Mouse (Mus musculus) brain, embryonic 18.5 days (tissue): ENCODE data around the gene Tcf7l2.

Source experiments
- DNase-seq: peaks from one replicate; pipeline ENCODE4 v3.0.0-alpha.2; 2012; ENCODE audit warnings: low read depth, low spot score

The Tcf7l2 gene

DNA sequence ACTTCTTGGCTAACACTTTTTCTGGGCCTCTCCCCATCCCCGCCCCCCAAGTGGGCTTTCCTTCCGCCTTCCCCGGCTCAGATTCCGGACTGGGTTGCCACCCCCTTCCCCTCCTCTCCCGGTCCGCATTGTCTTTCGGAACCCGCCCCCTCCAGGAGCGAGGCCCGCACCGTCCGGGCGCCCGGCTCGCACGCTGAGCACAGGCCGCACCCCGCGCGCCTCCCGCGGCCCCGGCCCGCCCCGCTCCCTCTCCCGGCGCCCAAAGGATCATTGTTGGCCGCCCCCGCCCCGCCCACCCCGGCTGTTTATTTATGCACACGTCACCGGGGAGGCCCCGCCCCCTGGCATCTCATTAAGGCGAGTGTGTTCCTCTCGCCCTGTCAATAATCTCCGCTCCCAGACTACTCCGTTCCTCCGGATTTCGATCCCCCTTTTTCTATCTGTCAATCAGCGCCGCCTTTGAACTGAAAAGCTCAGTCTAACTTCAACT is at the start of gene Tcf7l2:
Gene Tcf7l2, plus strand, starts transcription at position 382 of the 490 bp plus-strand sequence.
- DNase-seq: peak; percentile 73

DNA sequence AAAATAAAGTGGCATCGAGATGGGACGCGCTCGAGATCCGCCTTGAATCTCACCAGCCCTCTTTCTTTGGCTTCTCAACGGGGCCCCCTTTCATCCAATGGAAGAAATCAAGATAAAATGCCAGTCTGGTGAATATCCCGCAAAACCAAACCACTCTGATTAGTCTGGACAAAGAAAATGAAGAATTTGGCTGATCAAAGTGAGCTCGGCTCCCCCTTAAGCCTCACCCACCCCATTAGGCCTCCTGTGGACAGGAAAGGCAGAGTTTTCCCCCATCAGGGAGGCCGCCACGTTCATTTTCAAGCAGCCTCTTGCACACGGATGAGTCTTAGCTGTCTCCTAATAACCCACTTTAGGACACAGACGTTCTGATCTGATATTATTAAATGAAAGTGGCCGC is 47.0 kb upstream of the Tcf7l2 start:
- no peak for DNase-seq

GRCm38 (mm10) chr19:55695418-55695817 is 46.2 kb upstream of the Tcf7l2 start:
- DNase-seq: no peak

- no peak for DNase-seq
Measured at GRCm38 (mm10) chr19:55698892-55699291, 42.7 kb upstream of the Tcf7l2 start.

GRCm38 (mm10) chr19:55700214-55700568 is 41.4 kb upstream of the Tcf7l2 start:
- no peak for DNase-seq

DNA sequence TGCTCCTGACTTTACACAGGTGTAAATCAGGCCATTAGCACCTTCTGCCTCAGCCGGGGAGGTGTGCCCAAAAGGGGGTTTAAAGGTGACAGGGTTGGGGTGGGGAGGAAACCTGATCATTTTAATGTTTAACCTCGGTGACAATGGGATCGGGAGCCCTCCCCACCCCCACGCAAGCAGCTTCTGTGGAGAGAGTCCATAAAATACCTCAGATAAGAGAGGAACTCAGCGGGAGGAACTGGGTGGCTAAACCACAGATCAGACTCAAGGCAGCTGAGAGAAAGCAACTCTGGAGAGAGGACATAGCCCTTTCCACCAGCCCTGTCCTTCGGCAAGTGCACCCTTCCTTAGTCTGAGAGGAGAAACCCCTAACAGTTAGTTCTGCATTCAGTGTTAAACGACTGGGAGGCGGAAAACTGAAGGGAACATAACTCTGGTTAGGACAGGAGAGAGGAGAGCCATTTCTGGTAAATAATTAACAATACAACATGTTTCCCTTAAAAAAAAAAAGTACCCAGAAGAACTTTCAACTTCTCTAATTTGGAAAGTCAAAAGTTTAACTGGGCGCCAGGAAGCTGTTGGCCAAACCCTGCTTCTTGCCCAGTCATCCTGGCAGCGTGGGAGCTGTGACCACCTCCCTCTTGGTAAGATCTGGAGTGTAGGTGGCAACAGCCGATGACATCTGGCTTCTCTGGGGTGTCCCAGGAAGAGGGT is 40.9 kb upstream of the Tcf7l2 start:
- DNase-seq: no peak

GRCm38 (mm10) chr19:55701283-55701633 is 40.4 kb upstream of the Tcf7l2 start:
- DNase-seq: no peak

GRCm38 (mm10) chr19:55702081-55702480 is 39.5 kb upstream of the Tcf7l2 start:
- DNase-seq: no peak

GRCm38 (mm10) chr19:55702716-55703115 is 38.9 kb upstream of the Tcf7l2 start:
- DNase-seq: no peak

- no peak for DNase-seq
Measured at GRCm38 (mm10) chr19:55704071-55704470, 37.5 kb upstream of the Tcf7l2 start.

GRCm38 (mm10) chr19:55706300-55706699 is 35.3 kb upstream of the Tcf7l2 start:
- no peak for DNase-seq

DNA sequence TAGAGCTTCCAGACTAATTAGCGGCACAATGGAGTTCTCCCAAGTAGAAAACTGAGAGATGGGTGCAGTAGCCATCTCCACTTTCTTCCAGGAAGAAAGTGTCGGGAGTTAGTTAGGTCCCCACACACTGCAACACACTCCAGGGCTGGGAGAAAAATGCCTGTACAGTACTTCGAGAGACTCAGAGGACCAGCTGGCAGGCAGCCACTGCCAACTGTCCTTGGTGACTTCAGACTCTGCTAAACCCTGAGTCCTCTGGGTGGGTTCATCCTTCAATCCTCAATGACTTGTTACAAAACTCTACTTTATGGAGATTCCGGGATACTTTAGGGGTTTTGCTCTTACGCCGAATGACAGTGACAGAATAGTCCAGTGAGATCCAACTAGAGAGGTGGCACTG is 34.8 kb upstream of the Tcf7l2 start:
- DNase-seq: no peak

- DNase-seq: no peak
Measured at GRCm38 (mm10) chr19:55708031-55708554, 33.5 kb upstream of the Tcf7l2 start.

- DNase-seq: no peak
Measured at GRCm38 (mm10) chr19:55710841-55711240, 30.8 kb upstream of the Tcf7l2 start.

DNA sequence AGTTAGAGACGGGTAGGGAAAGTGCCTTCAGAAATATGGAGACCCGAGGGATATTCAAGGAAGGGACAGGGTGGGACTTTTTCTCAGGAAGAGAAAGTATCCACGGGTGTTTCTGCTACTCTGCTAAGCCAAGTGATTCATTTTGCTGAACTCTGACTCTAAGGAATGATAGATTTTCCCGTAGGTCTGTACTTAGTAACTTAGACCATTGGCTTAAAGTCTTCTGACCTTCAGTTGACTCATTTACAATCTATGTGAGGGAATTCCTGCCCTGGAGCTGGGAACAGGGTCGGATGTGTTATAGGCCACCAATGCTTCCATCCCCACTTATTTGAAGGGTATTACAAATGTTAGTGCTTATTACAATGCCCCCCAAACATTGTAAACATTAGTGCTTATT is 29.9 kb upstream of the Tcf7l2 start:
- no peak for DNase-seq

DNA sequence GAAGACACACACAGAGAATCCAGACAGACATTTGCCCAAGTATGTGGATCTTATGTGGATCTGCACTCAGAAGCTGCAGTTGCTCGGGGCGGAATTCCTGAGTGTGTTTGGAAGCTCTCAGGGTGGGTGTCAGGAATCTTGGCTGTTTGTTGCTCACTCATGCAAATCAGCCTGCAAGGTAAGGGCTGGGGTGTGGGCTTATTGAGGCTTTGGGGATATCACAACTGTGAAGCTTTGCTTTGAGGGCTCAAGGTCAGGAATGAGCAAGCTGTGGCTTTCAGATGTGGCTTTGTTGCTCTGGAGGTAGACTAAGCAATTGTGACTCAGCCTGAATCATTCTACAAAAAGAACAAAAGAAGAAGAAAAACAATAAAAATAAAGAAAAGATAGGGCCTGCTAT is 28.9 kb upstream of the Tcf7l2 start:
- DNase-seq: no peak

DNA sequence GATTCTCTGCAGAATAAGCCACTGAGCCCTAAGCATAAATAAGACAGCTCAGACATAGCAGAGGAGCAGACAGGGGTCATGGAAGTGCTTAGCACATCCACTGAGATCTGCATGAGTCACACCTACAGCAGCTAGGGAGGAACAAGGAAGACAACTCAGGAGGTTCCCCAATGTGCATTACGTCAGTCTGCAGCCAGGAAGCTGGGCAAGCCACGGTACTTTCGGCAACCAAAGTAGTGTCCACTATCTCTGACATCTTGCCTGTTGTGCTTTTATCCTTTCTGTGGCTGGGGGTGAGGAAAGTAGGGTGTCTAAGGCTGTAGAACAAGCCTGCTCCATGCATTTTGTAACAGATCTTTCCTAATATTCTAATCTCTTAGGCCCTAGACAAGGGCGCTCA is 27.6 kb upstream of the Tcf7l2 start:
- no peak for DNase-seq

DNA sequence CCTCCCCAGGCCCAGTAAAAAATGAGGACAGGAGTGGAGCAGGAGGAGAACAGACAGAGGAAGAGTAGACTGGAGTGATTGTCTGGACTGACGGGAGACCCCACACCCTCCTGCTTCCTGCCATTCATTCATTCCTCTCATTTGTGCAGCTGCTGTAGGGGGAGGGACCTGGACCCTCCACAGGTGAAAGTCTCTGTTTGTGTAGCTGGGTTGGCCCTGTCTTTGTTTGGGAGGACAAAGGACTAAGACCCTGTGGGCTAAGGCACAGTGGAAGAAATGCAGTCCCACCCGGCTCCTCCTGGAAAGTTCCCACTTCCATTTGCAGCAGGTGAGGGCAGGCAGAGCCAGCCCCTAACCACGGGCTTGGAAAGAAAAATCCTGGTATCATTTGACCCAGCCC is 27.0 kb upstream of the Tcf7l2 start:
- no peak for DNase-seq

GRCm38 (mm10) chr19:55719083-55719482 is 22.5 kb upstream of the Tcf7l2 start:
- no peak for DNase-seq

DNA sequence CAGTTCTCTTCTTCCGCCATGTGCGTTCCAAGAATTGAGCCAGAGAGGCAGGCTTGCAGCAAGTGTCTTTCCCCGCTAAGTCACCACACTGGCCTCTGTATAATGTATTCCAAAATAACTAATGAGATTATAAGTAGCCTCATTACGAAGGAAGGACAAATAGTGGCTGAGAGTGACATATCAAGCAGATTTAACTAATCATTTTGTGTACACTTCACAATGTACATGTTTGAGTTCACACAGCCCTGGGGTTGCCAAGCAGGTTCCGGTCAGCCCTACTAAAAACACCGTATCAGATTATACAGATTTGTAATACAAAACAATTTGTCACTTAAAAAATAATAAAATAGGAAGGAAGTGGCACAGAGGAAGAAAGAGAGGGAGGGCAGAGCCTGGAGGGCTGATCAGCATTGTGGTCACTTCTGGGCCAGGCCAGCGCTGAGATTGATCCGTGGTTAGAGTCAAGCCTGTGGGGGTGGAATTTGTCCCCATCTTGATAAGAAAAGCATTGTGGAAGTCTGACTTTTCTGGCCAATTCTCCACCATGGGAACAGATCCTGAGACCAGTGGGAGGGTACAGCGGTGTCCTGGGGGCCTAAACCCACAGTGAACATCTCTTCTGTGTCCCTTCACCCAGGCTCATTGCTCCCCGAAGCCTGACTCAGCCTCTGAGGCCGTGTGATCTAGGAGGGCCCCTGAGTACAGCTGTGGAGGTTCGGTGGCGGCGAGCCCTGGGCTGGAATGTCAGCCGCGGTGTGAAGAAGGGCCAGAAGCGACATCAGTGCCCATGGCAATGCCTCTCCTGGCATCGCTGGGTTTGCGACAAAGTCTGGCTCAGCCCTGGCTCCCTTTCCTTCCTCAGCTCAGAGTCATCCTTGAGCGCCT is 21.9 kb upstream of the Tcf7l2 start:
- no peak for DNase-seq

DNA sequence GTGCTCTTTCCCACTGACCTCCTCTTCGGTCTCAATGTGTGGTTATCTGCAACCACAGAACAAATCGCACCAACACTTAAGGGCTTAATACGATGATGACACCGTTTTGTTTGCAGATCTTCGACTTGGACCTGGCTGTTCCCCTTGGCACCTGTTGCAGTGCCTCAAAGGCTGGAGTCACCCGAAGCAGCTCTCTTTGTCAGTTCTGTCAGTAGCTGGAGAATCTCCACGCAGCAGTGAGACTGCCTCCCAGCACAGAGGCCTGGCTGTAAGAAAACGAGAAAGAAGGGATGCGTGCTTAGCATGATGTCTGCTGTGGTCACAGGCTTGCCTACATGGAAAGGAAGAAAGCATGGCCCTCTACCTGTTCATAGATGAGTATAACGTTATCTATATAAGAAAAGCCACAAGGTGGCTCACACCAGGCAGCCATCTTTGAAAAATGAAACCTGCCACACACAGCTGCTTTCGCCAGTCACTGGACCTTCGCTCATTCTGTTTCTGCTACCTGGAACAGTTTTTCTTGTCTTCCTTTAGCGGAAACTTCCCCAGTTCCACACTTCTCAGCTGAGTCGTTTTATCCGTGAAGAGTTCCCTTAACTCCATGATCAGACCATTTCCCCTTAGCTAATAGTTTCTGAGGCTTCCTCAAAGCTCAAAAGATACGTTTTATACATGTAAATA is 21.1 kb upstream of the Tcf7l2 start:
- DNase-seq: no peak

- DNase-seq: no peak
Measured at GRCm38 (mm10) chr19:55722376-55722775, 19.2 kb upstream of the Tcf7l2 start.
